Mouse (Mus musculus): Measurements from ENCODE around the gene Cln3. TPM values are rescaled to one million over a fixed set of nuclear protein-coding genes. Genes with fewer than 3 reads are reported as not detected.

Gene Cln3
- total and polyA plus RNA-seq, 3 experiments, result 19.1 to 47.2 (median 20.7) TPM

GRCm38 (mm10) chr7:126533434-126533833, 52.2 kb downstream of the Cln3 start:
- Histone ChIP-seq H3K36me3 (replicated peaks in 1 of 2; ENCODE audit: control insufficient read depth in 1 of 2, insufficient read depth in 1 of 2, low read length in 1 of 2) (no peaks in the 10 kb centered on the region), H3K4me1 (ENCODE audit: control insufficient read depth in 1 of 2, insufficient read depth in 2 of 2) (peaks cover 0 to 13% of the 10 kb centered on the region in 2 experiments; a peak in 2 of 4 replicates), H3K9ac (ENCODE audit: insufficient read depth, low read depth) (no peak overlapping the region), H3K4me3 (replicated peaks in 1 of 3; ENCODE audit: low read depth in 2 of 3, low read length in 2 of 3, poor library complexity in 1 of 3) (no peak overlapping the region), H3K27ac (ENCODE audit: insufficient read depth, low read depth) (no peak overlapping the region), H3K79me2 (replicated peaks; ENCODE audit: control insufficient read depth, extremely low read depth, insufficient read depth, poor library complexity, severe bottlenecking) (no peaks in the 10 kb centered on the region), H3K27me3 (replicated peaks) (no peaks in the 10 kb centered on the region), H3K4me2 (ENCODE audit: insufficient read depth, low read depth, poor library complexity, severe bottlenecking) (no peak overlapping the region), H3K9me3 (replicated peaks; ENCODE audit: low read length) (no peaks in the 10 kb centered on the region)
- dilution Hi-C loops (cut with MboI; ENCODE audit: extremely low pct_ligation_motif_present, extremely low pct_unique_long_range_greater_than_20kb, low sequenced_read_pairs), result no loop called here
- no peak for TF ChIP-seq JUND (conservative IDR thresholded peaks at IDR 0.05; ENCODE audit: low read depth, low read length)
- TF ChIP-seq ZMIZ1 (IDR thresholded peaks at IDR 0.05; ENCODE audit: low read depth, low read length), result no peak
- TF ChIP-seq PAX5 (IDR thresholded peaks at IDR 0.05; ENCODE audit: low read length), result no peak
- no peak for TF ChIP-seq KAT2A (IDR thresholded peaks at IDR 0.05; ENCODE audit: insufficient replicate concordance, low read length)
- peak; percentile 98 for TF ChIP-seq CHD1 (IDR thresholded peaks at IDR 0.05; ENCODE audit: low read depth, low read length)
- TF ChIP-seq SMC3 (IDR thresholded peaks at IDR 0.05; ENCODE audit: low read depth, low read length), result no peak
- TF ChIP-seq MEF2A (IDR thresholded peaks at IDR 0.05; ENCODE audit: borderline replicate concordance, low read depth, low read length), result no peak
- TF ChIP-seq TCF12 (IDR thresholded peaks at IDR 0.05; ENCODE audit: low read depth, low read length), result 0 out of 2 replicates have a peak, but pooled peaks have one; percentile 26
- no peak for TF ChIP-seq E2F4 (IDR thresholded peaks at IDR 0.05; ENCODE audit: insufficient replicate concordance, low read depth, low read length)
- no peak for TF ChIP-seq ETS1 (conservative IDR thresholded peaks at IDR 0.05; ENCODE audit: low read depth, low read length)
- TF ChIP-seq NELFE (IDR thresholded peaks at IDR 0.05; ENCODE audit: low read depth, low read length), result no peak
- peak; percentile 52 for DNase-seq (ENCODE audit: extremely low read depth)
- in situ Hi-C loops (cut with MboI; ENCODE audit: low pct_ligation_motif_present, low pct_unique_long_range_greater_than_20kb, low sequenced_read_pairs), result no loop called here

DNA sequence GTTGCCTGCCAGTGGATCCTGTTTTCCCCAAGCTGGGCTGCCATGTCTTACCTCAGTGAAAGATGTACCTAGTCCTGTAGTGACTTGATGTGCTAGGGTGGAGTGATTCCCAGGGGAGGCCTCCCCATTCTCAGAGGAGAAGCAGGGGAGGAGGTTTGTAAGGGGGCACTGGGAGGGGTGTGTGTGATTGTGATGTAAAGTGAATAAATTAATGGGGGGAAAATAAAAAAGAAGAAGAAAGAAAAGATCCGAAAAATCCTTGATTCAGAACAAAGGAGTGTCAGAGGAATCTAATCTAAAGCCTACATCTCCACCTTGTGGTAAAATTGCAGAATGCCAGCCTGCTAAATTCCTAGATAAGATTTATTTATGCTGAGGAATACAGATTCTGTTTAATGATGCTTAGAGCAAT, 57.4 kb downstream of the Cln3 start:
- peak; percentile 69 for TF ChIP-seq ZC3H11A (IDR thresholded peaks at IDR 0.05; ENCODE audit: low read depth, low read length)
- TF ChIP-seq SMC3 (IDR thresholded peaks at IDR 0.05; ENCODE audit: low read depth, low read length), result peak; percentile 87
- no peak for TF ChIP-seq HCFC1 (IDR thresholded peaks at IDR 0.05; ENCODE audit: low read depth, low read length)
- TF ChIP-seq CTCF (conservative IDR thresholded peaks at IDR 0.05 in 1 of 2, IDR thresholded peaks at IDR 0.05 in 1 of 2; ENCODE audit: low read depth in 2 of 2, low read length in 2 of 2), result peak; percentile 53 to 92; a peak in 3 of 4 replicates
- DNase-seq (ENCODE audit: extremely low read depth), result peak; percentile 54
- H3K79me2 ChIP-seq (replicated peaks; ENCODE audit: control insufficient read depth, extremely low read depth, insufficient read depth, poor library complexity, severe bottlenecking), result no peaks in the 10 kb centered on the region
- H3K36me3 ChIP-seq (replicated peaks in 1 of 2; ENCODE audit: control insufficient read depth in 1 of 2, insufficient read depth in 1 of 2, low read length in 1 of 2), result no peaks in the 10 kb centered on the region
- peaks cover 0 to 8% of the 10 kb centered on the region in 2 experiments; a peak in 2 of 4 replicates for H3K4me1 ChIP-seq (ENCODE audit: control insufficient read depth in 1 of 2, insufficient read depth in 2 of 2)
- no peak overlapping the region for H3K27ac ChIP-seq (ENCODE audit: insufficient read depth, low read depth)
- H3K9ac ChIP-seq (ENCODE audit: insufficient read depth, low read depth), result no peak overlapping the region
- H3K4me3 ChIP-seq (replicated peaks in 1 of 3; ENCODE audit: low read depth in 2 of 3, low read length in 2 of 3, poor library complexity in 1 of 3), result no peak overlapping the region
- H3K4me2 ChIP-seq (ENCODE audit: insufficient read depth, low read depth, poor library complexity, severe bottlenecking), result no peak overlapping the region
- dilution Hi-C loops (cut with MboI; ENCODE audit: extremely low pct_ligation_motif_present, extremely low pct_unique_long_range_greater_than_20kb, low sequenced_read_pairs) (no loop called here), in situ Hi-C loops (cut with MboI; ENCODE audit: low pct_ligation_motif_present, low pct_unique_long_range_greater_than_20kb, low sequenced_read_pairs) (loop anchor here (5.0 kb wide), 1 partner anchor 131 kb away; the partner anchor contains the start of gene Nfatc2ip)
- no peaks in the 10 kb centered on the region for H3K27me3 ChIP-seq (replicated peaks)
- H3K9me3 ChIP-seq (replicated peaks; ENCODE audit: low read length), result no peaks in the 10 kb centered on the region
